Mouse (Mus musculus): ENCODE measurements around the gene Ccser2. TPM values are rescaled to one million over a fixed set of nuclear protein-coding genes. Genes with fewer than 3 reads are reported as not detected.
"Not testable (repeated sequence)": the region's sequence is repeated elsewhere in the genome, so short reads cannot be mapped to it uniquely, and the experiment has no call there.

Gene Ccser2
- total RNA-seq (2021) = 10 to 100 TPM; 61.2 to 63.1 TPM
- long read RNA-seq, experiment 1, transcript Ccser2-203 (8 exons, 1,420 nt) = major isoform, 12 of 31 reads
- long read RNA-seq, experiment 1, partial matches to known transcripts = 1 of 31 reads
- long read RNA-seq, experiment 1, other reads (novel, unspliced or antisense) = 16 of 31 reads
- long read RNA-seq, experiment 2, transcript Ccser2-203 (8 exons, 1,420 nt) = major isoform, 9 of 29 reads
- long read RNA-seq, experiment 2, partial matches to known transcripts = 1 of 29 reads
- long read RNA-seq, experiment 2, other reads (novel, unspliced or antisense) = 17 of 29 reads

DNA sequence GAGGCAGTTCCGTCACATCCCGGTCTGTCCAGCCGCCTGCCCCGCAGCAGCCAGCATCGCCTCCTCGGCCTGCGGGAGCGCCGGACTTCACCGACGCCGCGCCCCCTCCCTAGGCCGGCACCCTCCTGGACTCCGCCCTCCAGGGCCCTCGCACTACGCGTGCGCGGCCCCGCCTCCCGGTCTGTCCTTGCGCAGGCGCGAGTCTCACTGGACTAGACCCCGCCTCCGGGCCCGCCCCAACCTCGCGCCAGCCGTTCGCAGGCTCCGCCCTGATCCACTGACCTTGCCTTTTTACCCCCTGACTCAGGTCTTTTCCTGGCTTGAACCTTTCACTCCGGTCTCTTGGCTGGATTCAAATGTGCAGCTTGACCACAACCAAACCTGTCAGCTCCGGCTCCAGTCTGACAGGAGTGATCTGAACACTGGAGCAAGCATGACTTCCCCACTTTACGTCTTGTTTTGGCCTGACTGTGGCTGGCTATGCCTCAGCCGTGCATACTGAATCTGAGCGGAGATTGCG lies at the start of gene Ccser2:
Gene Ccser2 (minus strand): TSS at position 150 of the 520 bp plus-strand sequence.
- DNase-seq = peak; percentile 98
- intact Hi-C loops (cut with DNase I) = no loop called here

GRCm38 (mm10) chr14:37015894-37016293 lies 47.3 kb upstream of the Ccser2 start:
- intact Hi-C loops (cut with DNase I) = no loop called here
- DNase-seq = no peak

GRCm38 (mm10) chr14:37013644-37014043 lies 45.1 kb upstream of the Ccser2 start:
- intact Hi-C loops (cut with DNase I) = no loop called here
- DNase-seq = no peak

GRCm38 (mm10) chr14:37009686-37010085 lies 41.1 kb upstream of the Ccser2 start:
- no peak for DNase-seq
- intact Hi-C loops (cut with DNase I) = no loop called here

- intact Hi-C loops (cut with DNase I) = no loop called here
- no peak for DNase-seq
These were observed 37.9 kb upstream of the Ccser2 start for GRCm38 (mm10) chr14:37006489-37006888.

- no peak for DNase-seq
- intact Hi-C loops (cut with DNase I) = no loop called here
These were observed 37.3 kb upstream of the Ccser2 start for GRCm38 (mm10) chr14:37005865-37006264.

- intact Hi-C loops (cut with DNase I) = no loop called here
- no peak for DNase-seq
These were observed 35.0 kb upstream of the Ccser2 start for GRCm38 (mm10) chr14:37003431-37004095.

GRCm38 (mm10) chr14:37002852-37003251 lies 34.3 kb upstream of the Ccser2 start:
- intact Hi-C loops (cut with DNase I) = no loop called here
- no peak for DNase-seq

- intact Hi-C loops (cut with DNase I); DNase-seq: not testable (repeated sequence)
These were observed 32.2 kb upstream of the Ccser2 start for GRCm38 (mm10) chr14:37000780-37001179.

DNA sequence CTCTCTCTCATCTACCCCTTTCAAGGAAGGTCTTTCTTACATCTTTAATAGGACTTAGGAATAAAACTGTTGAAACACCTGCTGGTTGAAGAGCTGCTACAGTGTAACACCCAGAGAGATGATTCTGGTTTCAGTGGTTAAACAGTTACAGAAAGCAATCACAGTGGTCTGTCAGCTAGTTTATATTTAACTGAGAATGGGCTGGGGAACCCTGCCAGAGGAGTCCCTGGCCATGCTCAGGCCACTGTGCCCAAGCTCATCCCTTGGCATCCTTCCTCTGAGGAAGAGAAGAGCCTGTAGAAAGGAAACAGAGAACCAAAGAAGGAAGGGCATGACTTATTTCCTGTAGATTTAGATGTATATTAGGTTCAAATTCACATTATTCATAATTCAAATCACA lies 21.2 kb upstream of the Ccser2 start:
- intact Hi-C loops (cut with DNase I) = no loop called here
- no peak for DNase-seq

DNA sequence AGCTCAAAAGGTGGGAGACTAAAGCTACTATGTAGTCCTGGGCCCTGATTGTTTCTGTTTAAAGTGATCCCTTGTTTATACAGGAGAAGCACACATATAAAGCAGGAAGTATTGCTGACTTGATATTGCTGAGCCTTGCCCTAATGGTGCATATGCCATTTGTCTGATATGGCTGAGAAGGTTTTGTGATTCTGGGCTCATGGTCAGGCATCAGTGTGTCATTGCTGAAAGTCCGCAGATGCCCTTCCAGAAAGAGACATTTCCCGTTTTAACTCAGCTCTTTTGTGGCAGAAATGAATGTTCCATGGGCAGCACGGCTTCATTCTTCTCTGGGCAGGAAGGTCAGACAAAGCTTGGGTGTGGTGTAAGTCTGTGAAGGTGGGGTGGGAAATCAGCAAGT lies 17.1 kb upstream of the Ccser2 start:
- intact Hi-C loops (cut with DNase I) = no loop called here
- no peak for DNase-seq

DNA sequence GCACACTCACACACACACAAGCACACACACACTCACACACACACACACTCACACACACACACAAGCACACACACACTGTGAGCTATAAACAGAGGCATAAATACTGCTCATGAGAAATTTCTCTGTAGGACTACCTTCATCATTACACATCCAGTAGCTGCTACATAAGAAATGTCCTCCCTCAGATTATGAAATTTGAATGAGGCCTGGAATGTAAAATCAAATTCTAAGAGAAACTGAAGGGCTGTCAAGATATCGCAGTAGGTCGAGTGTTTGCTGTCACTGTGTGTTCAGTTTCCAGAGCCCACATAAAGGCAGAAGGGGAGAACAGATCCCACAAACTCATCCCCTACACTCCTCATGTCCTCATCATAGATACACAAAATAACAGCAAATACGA lies 6.4 kb upstream of the Ccser2 start:
- intact Hi-C loops (cut with DNase I) = no loop called here
- no peak for DNase-seq

GRCm38 (mm10) chr14:36971211-36971610 lies 2.6 kb upstream of the Ccser2 start:
- intact Hi-C loops (cut with DNase I) = no loop called here

GRCm38 (mm10) chr14:36969861-36970420 lies 1.4 kb upstream of the Ccser2 start:
- DNase-seq = no peak

More at GRCm38 (mm10) chr14:36971211-36971610, 2.6 kb upstream of the Ccser2 start:
- DNase-seq = no peak

GRCm38 (mm10) chr14:36968076-36968627 lies 425 bp downstream of the Ccser2 start:
- intact Hi-C loops (cut with DNase I) = no loop called here
- DNase-seq = peak in 1 of 2 experiments; percentile 28

More at GRCm38 (mm10) chr14:36969861-36970420, 1.4 kb upstream of the Ccser2 start:
- intact Hi-C loops (cut with DNase I) = no loop called here

GRCm38 (mm10) chr14:36965421-36965820 lies 3.2 kb downstream of the Ccser2 start:
- intact Hi-C loops (cut with DNase I) = no loop called here
- DNase-seq = no peak

DNA sequence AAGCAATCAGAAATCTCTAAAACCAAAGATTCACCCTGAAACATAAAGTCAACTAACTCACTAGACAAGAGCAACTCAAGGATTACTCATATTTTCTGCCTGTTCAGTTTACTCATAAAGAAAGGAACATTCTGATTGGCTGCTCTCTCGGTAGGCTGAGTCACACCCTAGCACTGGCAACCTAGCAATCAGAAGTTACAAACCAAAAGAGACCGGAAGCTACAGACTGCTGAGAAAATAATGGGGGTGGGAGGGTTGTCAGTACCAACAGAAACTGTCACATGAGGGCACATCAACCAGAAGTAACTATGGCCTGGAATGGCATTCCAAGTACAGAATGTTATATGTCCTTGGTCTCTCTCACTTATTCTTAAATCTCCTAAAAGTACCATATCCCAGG lies 6.1 kb downstream of the Ccser2 start:
- intact Hi-C loops (cut with DNase I) = no loop called here
- DNase-seq = no peak

DNA sequence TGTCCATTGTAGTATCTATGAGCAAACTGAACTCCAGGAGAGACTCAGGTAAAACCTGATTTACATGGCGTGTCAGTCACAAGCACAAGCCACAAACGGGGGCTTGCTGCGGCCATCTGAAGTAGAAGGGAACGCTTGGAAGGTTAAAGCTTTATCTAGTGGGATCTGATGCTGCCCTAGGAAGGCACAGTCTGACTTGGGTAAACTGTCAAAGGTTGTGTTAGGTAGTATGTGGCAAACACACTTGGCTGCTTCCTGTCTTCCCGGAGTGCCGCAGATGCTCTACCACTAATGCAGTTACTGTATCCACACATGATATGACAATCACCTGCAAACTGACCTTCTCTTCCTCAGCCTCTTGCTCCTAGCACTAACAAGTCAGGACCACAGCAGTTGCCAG lies 10.9 kb downstream of the Ccser2 start:
- intact Hi-C loops (cut with DNase I) = no loop called here

DNA sequence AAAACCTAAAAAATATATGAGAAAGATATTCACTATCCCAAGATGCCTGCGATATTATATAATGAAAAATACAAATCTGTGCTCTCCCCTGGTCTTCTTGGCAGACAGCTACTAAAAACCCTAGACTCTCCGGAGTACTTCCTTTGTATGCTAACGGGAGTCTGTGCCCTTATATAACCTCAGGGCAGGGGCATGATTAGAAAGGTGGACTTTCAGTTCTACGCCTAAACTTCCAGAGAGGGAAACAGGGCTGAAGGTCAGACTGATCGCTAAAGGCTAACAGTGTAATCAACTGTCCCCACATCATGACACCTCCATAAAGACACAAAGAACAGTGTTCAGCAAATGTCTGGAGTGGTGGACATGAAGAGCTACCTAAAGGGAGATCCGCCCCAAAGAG lies 11.3 kb downstream of the Ccser2 start:
- intact Hi-C loops (cut with DNase I) = no loop called here

More for the DNA sequence above, 10.9 kb downstream of the Ccser2 start:
- no peak for DNase-seq

GRCm38 (mm10) chr14:36956717-36957116 lies 11.9 kb downstream of the Ccser2 start:
- DNase-seq = no peak
- intact Hi-C loops (cut with DNase I) = no loop called here

More for the DNA sequence above, 11.3 kb downstream of the Ccser2 start:
- DNase-seq = no peak
